Mouse (Mus musculus) bone marrow, adult 2 months (tissue): ENCODE measurements around the gene Gm45808. TPM values are rescaled to one million over a fixed set of nuclear protein-coding genes. Genes with fewer than 3 reads are reported as not detected.
A peak's percentile ranks its signal among the peaks of the same experiment; 100 is the strongest.

Experiments used
- H3K27ac ChIP-seq: fragments of 200-500 bp; 2 replicates; pipeline ENCODE4 v1.5.1; 2012; ENCODE audit warnings: low read depth, mild to moderate bottlenecking, control low read depth, inconsistent platforms, low read length; ENCODE audit not compliant: control insufficient read depth, poor library complexity, insufficient read depth
- H3K4me1 ChIP-seq: fragments of 200-500 bp; 2 replicates; pipeline ENCODE4 v1.6.1; 2011; ENCODE audit warnings: low read length; ENCODE audit not compliant: control insufficient read depth, insufficient read depth
- H3K4me3 ChIP-seq: fragments of 200-500 bp; replicated peaks from 2 replicates; pipeline ENCODE3; 2011; ENCODE audit warnings: mild to moderate bottlenecking, low read depth, low read length, control low read depth; ENCODE audit not compliant: control insufficient read depth
- CTCF ChIP-seq: fragments of 200-500 bp; IDR thresholded peaks from 2 replicates; pipeline ENCODE4 v1.5.1; 2011; ENCODE audit warnings: low read length, control low read depth; ENCODE audit not compliant: control insufficient read depth, insufficient read depth
- POLR2A ChIP-seq: fragments of 200-500 bp; IDR thresholded peaks from 2 replicates; pipeline ENCODE4 v1.6.1; 2011; ENCODE audit warnings: low read depth, mild to moderate bottlenecking, control low read depth, low read length, borderline replicate concordance; ENCODE audit not compliant: control insufficient read depth
- WGBS: fragments of 180-500 bp; shearing (Covaris S2); methylation state at CpG from one replicate; pipeline ENCODE4 v1.1.7; 2018; 5-methylcytosine and 5-hydroxymethylcytosine counted together
- polyA plus RNA-seq: library from polyadenylated mRNA; stranded (reverse); fragments of >200 nt; gene quantifications from 2 replicates; pipeline ENCODE4 v1.2.4, GENCODE M21; 2011; ENCODE audit warnings: low replicate concordance; ENCODE audit not compliant: missing spikeins, insufficient read depth, insufficient read length

Gene Gm45808
- polyA plus RNA-seq, 1 experiment, result not detected

DNA sequence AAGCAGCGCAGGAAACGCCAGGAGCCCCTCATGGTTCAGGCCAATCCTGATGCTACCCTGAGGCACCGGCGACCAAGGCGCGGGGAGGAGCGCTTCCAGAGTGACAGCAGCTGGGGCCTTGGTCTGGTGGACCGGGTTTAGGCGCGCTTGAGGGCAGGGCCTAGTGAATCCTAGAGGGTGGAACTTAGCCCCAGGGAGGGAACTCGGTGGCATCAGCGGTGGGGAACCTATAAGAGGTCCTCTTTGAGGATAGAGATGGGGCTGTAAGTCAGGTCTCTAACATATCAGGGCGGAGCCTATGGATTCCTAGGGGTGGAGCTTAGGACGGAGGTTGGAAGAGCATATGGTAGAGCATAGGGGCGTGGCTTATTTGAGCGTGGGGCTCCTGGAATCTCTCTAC is 28.8 kb upstream of the Gm45808 start:
- no peaks in the 10 kb centered on the region for H3K4me1 ChIP-seq
- no peak overlapping the region for H3K27ac ChIP-seq
- 59% methylated on average over 16 of the region's 16 CpGs for WGBS
- TF ChIP-seq POLR2A, result no peak
- no peak overlapping the region for H3K4me3 ChIP-seq

DNA sequence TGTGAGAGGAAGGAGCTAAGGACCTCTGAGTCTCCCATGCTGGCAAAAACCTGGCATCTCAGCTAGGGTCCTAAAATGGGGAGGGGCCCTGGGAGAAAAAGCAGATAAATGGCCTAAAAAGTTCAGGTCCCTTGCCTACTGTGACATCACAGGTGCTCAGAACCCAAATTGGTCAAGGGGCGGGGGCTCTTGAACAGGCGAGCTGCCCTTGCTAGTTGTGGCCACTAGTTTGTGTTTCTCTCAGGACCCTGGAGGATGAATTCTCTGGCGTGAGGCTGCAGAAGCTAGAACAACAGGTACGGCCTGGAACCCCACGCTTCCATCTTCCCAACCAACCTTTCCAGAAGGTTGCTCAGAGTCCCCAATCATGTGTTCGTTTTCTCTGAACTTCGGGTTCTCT is 27.8 kb upstream of the Gm45808 start:
- WGBS, result 82% methylated on average over 7 of the region's 7 CpGs
- no peak for TF ChIP-seq POLR2A
- TF ChIP-seq CTCF, result no peak
- Histone ChIP-seq H3K4me1 (no peaks in the 10 kb centered on the region), H3K27ac (no peak overlapping the region), H3K4me3 (no peak overlapping the region)

DNA sequence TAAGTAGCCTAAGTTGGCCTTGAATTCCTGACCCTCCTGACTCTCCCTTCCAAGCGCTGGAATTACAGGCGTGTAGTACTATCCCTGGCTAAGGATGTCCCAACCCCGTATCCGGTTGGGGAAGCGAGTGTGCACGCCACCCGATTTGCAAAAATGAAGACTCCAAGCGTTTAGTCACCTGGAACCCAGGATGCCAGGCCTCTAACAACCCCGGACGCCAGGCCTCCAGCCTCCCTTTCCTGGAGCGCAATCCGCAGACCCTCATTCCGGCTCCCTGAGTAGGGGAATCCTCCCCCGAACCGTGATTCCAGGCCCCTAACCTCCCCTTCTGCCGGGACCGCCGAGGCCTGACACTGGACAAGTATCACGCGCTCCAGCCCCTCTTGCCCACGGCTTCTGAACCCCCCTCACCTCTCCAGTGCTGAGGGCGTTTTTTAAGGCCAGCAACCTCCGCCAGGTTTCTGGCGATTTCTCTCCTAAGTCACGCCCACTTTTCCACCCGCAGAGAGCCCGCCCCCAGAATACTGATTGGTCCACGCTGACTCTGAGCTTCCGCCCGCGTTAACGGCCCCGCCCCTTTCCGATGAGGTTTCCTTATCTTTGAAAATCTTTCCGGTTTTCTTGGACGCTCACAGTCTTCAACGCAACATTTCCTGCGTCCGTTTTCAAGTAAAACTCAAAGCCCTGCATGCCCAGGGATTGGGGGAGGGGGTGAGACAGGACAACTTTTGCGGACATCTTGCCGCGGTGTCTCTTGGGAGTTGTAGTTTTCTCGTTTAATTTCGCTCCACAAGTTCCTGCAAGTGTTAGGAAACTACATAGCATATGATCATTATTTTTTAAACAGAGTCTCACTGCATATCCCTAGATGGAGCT is 23.5 kb upstream of the Gm45808 start, which contains the start of gene Nucb1:
TSS of gene Nucb1 (minus strand) at position 495 of the 876 bp plus-strand sequence.
- Histone ChIP-seq H3K4me1 (peaks cover 3% of the 10 kb centered on the region; the same call in 1 of the 2 replicates), H3K27ac (peak within 1 kb of the TSS; percentile 77), H3K4me3 (peak within 1 kb of the TSS; percentile 71)
- TF ChIP-seq POLR2A, result peak; percentile 75
- no peak for TF ChIP-seq CTCF
- under 1% methylated on average over 44 of the region's 44 CpGs for WGBS

DNA sequence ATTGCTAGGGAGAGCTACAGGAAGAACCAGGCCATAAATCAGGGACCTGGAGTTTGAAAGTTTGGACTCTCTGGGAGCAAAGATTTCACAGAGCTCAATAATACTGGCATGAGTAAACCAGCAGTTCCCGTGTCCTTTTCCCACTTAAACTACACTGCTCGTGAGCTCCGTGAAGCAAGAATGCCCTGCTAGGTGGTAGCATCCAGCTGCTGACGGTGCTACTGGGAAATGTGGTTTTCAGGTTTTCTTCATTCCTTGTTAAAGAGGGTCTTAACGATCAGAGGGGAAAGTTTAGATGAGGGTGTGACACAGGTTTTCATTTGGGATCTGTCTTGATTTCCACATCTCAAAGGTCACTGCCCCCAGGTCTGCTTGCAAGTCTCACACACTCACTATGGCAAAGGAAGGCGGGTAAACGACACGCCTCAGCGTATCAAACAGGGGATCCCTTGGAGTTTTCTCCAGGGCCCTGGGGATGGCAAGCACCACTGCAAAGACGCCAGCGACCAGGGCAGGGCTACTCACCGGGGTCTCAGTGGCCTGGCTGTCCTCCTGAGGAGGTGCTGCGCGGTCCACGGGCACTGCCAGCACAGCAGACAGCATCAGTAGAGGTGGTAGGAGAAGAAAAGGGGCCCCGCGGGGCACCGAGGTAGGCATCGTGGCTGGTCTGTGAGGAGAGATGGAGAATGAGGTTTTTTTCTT is 22.7 kb upstream of the Gm45808 start:
- TF ChIP-seq POLR2A (no peak), CTCF (no peak)
- WGBS, result 4% methylated on average over 19 of the region's 19 CpGs
- H3K27ac ChIP-seq, result peak overlapping the region; percentile 77
- peak overlapping the region; percentile 71 for H3K4me3 ChIP-seq
- peaks cover 3% of the 10 kb centered on the region; the same call in 1 of the 2 replicates for H3K4me1 ChIP-seq

GRCm38 (mm10) chr7:45508561-45508960 is 21.9 kb upstream of the Gm45808 start:
- WGBS, result 31% methylated on average over 6 of the region's 6 CpGs
- Histone ChIP-seq H3K4me1 (peaks cover 3% of the 10 kb centered on the region; the same call in 1 of the 2 replicates), H3K27ac (peak overlapping the region; percentile 77), H3K4me3 (peak overlapping the region; percentile 71)
- no peak for TF ChIP-seq CTCF
- no peak for TF ChIP-seq POLR2A

DNA sequence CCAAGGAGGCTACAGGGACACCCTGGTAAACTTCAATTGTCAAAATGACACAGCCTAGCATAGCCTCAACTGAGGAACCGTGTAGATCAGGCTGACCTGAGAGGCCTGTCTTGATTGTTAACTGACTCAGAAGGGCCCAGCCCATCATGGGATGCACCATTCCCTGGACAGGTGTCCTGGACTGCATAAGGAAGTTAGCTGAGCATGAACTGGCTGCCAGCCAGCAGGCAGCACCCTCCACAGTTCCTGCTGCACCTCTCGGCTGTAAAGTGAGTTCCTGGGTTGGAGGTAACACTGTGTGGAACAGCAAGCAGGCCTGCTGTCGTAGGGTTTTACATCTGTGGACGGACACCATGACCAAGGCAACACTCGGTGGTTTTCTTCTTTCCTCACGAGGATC is 21.0 kb upstream of the Gm45808 start:
- 69% methylated on average over 6 of the region's 6 CpGs for WGBS
- peaks cover 3% of the 10 kb centered on the region; the same call in 1 of the 2 replicates for H3K4me1 ChIP-seq
- H3K27ac ChIP-seq, result no peak overlapping the region
- TF ChIP-seq CTCF, result no peak
- peak overlapping the region; percentile 8 for H3K4me3 ChIP-seq

DNA sequence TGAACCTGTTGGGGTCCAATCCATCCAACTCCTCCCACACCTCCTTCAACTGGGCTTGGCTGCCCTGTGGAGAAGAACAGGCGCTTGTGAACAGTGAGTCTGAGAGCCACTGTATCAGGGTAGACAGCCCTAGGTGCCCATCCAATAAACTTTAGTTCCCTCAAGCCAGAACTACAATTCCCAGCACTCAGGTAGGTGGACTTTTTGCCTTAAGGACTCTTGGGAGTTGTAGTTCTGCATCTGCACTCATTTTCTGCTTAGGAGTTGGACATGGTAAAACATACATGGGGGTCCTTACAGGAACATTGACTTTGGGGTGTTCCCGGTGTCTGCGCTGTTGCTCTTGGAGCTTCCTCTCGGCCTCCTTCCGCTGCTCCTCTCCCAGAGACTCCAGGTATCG is 11.8 kb upstream of the Gm45808 start:
- TF ChIP-seq CTCF (no peak), POLR2A (no peak)

DNA sequence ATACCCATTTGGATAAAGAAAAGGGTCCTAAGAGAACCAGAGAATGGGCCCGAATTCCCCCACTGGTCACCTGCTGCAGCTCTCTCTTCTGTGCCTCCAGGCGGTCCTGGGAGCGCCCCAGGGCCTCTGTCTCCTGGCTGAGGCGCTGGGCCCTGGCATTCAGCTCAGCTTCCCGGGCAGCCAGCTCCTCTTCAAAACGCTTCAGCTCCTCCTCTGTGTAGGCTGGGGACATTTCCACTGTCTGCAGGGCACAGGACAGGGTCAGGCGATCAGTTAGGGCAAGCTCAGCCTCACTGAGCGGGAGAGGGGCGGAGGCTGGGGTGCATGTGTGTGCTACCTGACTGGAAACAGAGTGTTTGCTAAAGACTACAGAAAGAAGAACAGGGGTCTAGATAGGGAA is 7.9 kb upstream of the Gm45808 start:
- 87% methylated on average over 9 of the region's 9 CpGs for WGBS
- no peak for TF ChIP-seq POLR2A
- no peak for TF ChIP-seq CTCF
- Histone ChIP-seq H3K27ac (no peak overlapping the region), H3K4me1 (no peaks in the 10 kb centered on the region), H3K4me3 (no peak overlapping the region)

More for the DNA sequence above, 11.8 kb upstream of the Gm45808 start:
- H3K4me3 ChIP-seq, result no peak overlapping the region
- H3K27ac ChIP-seq, result no peak overlapping the region
- 94% methylated on average over 6 of the region's 6 CpGs for WGBS
- H3K4me1 ChIP-seq, result no peaks in the 10 kb centered on the region
